Mouse (Mus musculus) heart, adult 2 months (tissue): ENCODE results near the gene 1600014C23Rik. TPM values are rescaled to one million over a fixed set of nuclear protein-coding genes. Genes with fewer than 3 reads are reported as not detected.

Experiments used
- DNase-seq, 2 experiments: peaks; one replicate each; pipeline ENCODE4 v3.0.0; 2021
- H3K27ac ChIP-seq: fragments of 200-600 bp; 2 replicates; pipeline ENCODE4 v1.8.1; 2022
- H3K27me3 ChIP-seq: fragments of 200-500 bp; 2 replicates; pipeline ENCODE4 v1.6.1; 2012; ENCODE audit warnings: mild to moderate bottlenecking, low read length, inconsistent platforms, mixed read lengths; ENCODE audit not compliant: control insufficient read depth, insufficient read depth
- H3K36me3 ChIP-seq: fragments of 200-500 bp; 2 replicates; pipeline ENCODE4 v1.6.1; 2012; ENCODE audit warnings: low read length, inconsistent platforms; ENCODE audit not compliant: control insufficient read depth, insufficient read depth
- H3K4me1 ChIP-seq: fragments of 200-500 bp; 2 replicates; pipeline ENCODE4 v1.6.1; 2011; ENCODE audit warnings: low read length; ENCODE audit not compliant: control insufficient read depth, insufficient read depth
- H3K4me3 ChIP-seq: fragments of 200-600 bp; 2 replicates; pipeline ENCODE4 v1.8.1; 2022
- H3K79me2 ChIP-seq: fragments of 200-500 bp; replicated peaks from 2 replicates; pipeline ENCODE4 v1.6.1; 2012; ENCODE audit warnings: mild to moderate bottlenecking, inconsistent platforms, low read length, moderate library complexity, mixed read lengths; ENCODE audit not compliant: control insufficient read depth, insufficient read depth
- H3K9ac ChIP-seq: fragments of 200-500 bp; 2 replicates; pipeline ENCODE4 v1.6.1; 2012; ENCODE audit warnings: low read depth, mild to moderate bottlenecking, control low read depth, inconsistent platforms, low read length, mixed read lengths
- CTCF ChIP-seq: fragments of 200-600 bp; IDR thresholded peaks from 2 replicates; pipeline ENCODE4 v1.8.1; 2022; ENCODE audit warnings: antibody characterized with exemption, mild to moderate bottlenecking, moderate library complexity
- EP300 ChIP-seq: fragments of 200-500 bp; IDR thresholded peaks from 2 replicates; pipeline ENCODE4 v1.6.1; 2011; ENCODE audit warnings: low read depth, low read length, control low read depth; ENCODE audit not compliant: insufficient read depth
- POLR2A ChIP-seq: fragments of 200-500 bp; IDR thresholded peaks from 2 replicates; pipeline ENCODE4 v1.6.1; 2011; ENCODE audit warnings: mild to moderate bottlenecking, low read depth, low read length, control low read depth; ENCODE audit not compliant: insufficient read depth
- WGBS: fragments of 180-500 bp; shearing (Covaris S2); methylation state at CpG from one replicate; pipeline ENCODE4 v1.1.7; 2018; 5-methylcytosine and 5-hydroxymethylcytosine counted together
- intact Hi-C: fragments of 180-260 bp; cut with DNase I; formaldehyde crosslinking; loops from one replicate; pipeline ENCODE4 v1.15.1; 2025
- polyA plus RNA-seq: library from polyadenylated mRNA; depleted of rRNA; stranded (reverse); fragments of >200 nt; gene quantifications from 2 replicates; pipeline ENCODE4 v1.2.3, GENCODE M21; 2012
- total RNA-seq, 2 experiments: library from RNA; stranded (reverse); gene quantifications; 2 replicates each; pipeline ENCODE4 v1.2.3; 2021

Gene 1600014C23Rik
- total and polyA plus RNA-seq, 3 experiments = 0.66 TPM; not detected in 2

GRCm38 (mm10) chr17:45699039-45699740 is 34.5 kb downstream of the 1600014C23Rik start:
- H3K27me3 ChIP-seq = no peaks in the 10 kb centered on the region
- peaks cover 7% of the 10 kb centered on the region for H3K4me1 ChIP-seq
- H3K27ac ChIP-seq = no peak overlapping the region; the same call in 1 of the 2 replicates
- DNase-seq = no peak
- no peaks in the 10 kb centered on the region for H3K79me2 ChIP-seq
- 89% methylated on average over 3 of the region's 3 CpGs for WGBS
- H3K36me3 ChIP-seq = no peaks in the 10 kb centered on the region
- intact Hi-C loops = no loop called here
- H3K9ac ChIP-seq = no peak overlapping the region
- TF ChIP-seq POLR2A (no peak), CTCF (no peak), EP300 (no peak)
- no peak overlapping the region for H3K4me3 ChIP-seq

DNA sequence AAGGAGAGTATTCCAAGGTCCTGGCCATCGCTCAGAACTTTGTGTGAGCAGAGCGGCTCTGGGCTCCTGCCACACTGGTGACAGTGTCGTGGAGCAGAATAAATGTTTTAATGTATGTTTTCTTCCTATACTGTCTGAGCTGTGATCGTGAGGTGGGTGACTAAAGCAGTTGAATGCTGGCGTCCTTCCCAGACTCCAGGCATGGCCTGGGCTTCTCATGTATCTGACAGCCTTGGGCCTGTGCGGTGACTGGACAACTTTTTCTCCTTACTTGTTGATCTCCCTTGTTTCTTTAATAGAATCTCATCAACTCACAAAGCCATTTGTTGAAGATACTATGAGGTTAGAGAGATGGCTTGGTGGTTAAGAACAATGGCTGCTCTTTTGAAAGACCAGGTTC is 35.3 kb downstream of the 1600014C23Rik start:
- Histone ChIP-seq H3K4me3 (no peak overlapping the region), H3K9ac (no peak overlapping the region), H3K4me1 (peaks cover 7% of the 10 kb centered on the region), H3K27ac (no peak overlapping the region), H3K36me3 (no peaks in the 10 kb centered on the region), H3K79me2 (no peaks in the 10 kb centered on the region), H3K27me3 (no peaks in the 10 kb centered on the region)
- intact Hi-C loops = no loop called here
- TF ChIP-seq EP300 = no peak
- no peak for DNase-seq
- 67% methylated on average over 6 of the region's 6 CpGs for WGBS

DNA sequence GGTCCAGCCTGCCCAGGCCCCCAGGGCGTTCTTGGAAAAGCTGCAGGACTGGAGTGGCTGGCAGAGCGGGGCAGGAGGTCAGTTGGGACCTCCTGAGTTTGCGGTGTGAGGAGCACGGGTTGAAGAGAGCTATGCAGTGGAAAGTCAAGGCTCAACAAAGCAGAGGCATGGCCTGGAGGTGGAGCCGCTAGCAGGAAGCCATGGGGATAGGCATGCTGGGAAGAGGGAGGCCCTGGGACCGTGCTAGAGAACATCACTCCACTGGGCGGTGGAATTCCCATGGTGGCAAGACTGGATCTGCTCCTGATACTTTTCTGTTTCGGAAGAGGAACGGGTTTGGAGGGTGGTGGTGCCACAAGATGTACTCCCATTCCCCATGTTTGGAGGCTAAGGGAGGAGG is 36.7 kb downstream of the 1600014C23Rik start:
- intact Hi-C loops = no loop called here
- no peak overlapping the region for H3K27ac ChIP-seq
- TF ChIP-seq POLR2A = no peak
- no peak overlapping the region for H3K4me3 ChIP-seq
- H3K4me1 ChIP-seq = peaks cover 7% of the 10 kb centered on the region
- WGBS = 95% methylated on average over 9 of the region's 9 CpGs
- no peak for DNase-seq
- H3K27me3 ChIP-seq = no peaks in the 10 kb centered on the region
- H3K36me3 ChIP-seq = no peaks in the 10 kb centered on the region
- H3K79me2 ChIP-seq = no peaks in the 10 kb centered on the region
- no peak overlapping the region for H3K9ac ChIP-seq

DNA sequence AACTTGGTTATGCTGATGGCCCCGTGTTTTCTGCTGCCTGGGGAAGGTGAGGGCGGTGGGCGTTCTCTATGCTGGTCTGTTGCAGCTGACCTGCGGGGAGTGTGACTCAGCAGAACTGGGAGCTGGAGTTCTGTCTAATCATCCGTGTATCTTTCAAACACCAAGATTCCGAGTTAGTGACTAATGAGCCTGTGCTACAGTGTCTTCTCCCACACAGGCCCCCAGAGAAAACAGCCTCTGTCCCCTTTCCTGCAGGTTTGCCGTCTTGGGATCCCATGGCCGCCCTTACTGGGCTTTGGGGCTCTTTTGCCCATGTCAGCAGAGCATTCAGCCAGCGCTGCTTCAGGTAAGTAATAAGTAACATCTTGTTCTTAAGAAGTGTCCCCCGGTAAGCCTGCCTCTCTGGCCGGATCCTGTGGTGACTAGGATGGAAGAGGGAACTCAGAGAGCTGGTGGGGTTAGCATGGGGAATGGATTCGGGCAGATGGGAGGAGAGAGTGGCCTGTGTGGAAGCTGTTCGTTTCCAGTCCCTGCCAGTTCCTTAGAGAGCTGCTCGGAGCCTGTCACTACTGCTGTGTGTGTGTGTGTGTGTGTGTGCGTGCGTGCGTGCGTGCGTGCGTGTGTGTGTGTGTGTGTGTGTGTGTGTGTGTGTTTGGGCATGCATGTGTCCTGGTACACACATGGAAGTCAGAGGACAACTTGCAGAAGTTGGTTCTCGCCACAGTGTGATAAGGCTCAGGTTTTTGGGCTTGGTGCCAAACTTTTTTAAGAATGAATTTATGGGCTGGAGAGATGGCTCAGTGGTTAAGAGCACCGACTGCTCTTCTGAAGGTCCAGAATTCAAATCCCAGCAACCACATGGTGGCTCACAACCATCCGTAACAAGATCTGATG is 38.2 kb downstream of the 1600014C23Rik start:
- Histone ChIP-seq H3K4me1 (peaks cover 6% of the 10 kb centered on the region), H3K79me2 (no peaks in the 10 kb centered on the region; the same call in 1 of the 2 replicates), H3K4me3 (no peak overlapping the region), H3K27me3 (no peaks in the 10 kb centered on the region), H3K36me3 (no peaks in the 10 kb centered on the region), H3K27ac (peak overlapping the region; percentile 86), H3K9ac (no peak overlapping the region)
- TF ChIP-seq POLR2A = no peak
- no peak for TF ChIP-seq EP300
- no peak for TF ChIP-seq CTCF
- no peak for DNase-seq
- intact Hi-C loops = no loop called here
- WGBS = 67% methylated on average over 23 of the region's 23 CpGs

GRCm38 (mm10) chr17:45693812-45694565 is 39.7 kb downstream of the 1600014C23Rik start:
- TF ChIP-seq CTCF (no peak), EP300 (peak; percentile 78; the same call in 1 of the 2 replicates)
- Histone ChIP-seq H3K9ac (0 out of 2 replicates have a peak overlapping the region, but pooled peaks have one; percentile 17), H3K4me3 (no peak overlapping the region), H3K27ac (peak overlapping the region; percentile 86), H3K27me3 (no peaks in the 10 kb centered on the region), H3K4me1 (peaks cover 8% of the 10 kb centered on the region), H3K79me2 (peaks cover under 1% of the 10 kb centered on the region), H3K36me3 (no peaks in the 10 kb centered on the region)
- WGBS = 52% methylated on average over 18 of the region's 18 CpGs
- intact Hi-C loops = no loop called here
- DNase-seq = peak in 1 of 2 experiments; percentile 62

DNA sequence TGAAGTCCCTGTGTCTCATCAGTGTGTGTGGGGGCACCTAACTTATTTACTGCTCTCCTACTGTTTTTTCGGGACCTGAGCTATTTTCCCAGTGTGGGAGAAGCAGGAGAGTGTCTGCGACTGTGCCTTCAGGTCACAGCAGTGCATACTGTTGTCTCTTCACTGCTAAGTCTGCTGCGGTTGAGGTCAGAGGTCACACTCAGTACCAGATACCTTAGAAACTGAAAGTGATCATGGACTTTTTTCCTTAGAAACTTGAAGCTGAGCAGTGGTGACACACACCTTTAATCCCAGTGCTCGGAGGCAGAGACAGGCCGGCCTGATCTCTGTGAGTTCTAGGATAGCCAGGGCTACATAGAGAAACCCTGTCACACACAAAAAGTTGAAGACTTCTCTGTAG is 41.5 kb downstream of the 1600014C23Rik start:
- Histone ChIP-seq H3K27me3 (no peaks in the 10 kb centered on the region), H3K4me3 (no peak overlapping the region), H3K9ac (no peak overlapping the region), H3K27ac (no peak overlapping the region), H3K4me1 (peaks cover 11% of the 10 kb centered on the region), H3K79me2 (peaks cover 3% of the 10 kb centered on the region), H3K36me3 (no peaks in the 10 kb centered on the region)
- WGBS = 86% methylated on average over 5 of the region's 5 CpGs
- no peak for TF ChIP-seq EP300
- no peak for TF ChIP-seq CTCF
- DNase-seq = no peak
- intact Hi-C loops = no loop called here
